Mouse (Mus musculus): ENCODE measurements at regions not wholly inside any gene's neighbourhood (a gene's known extent, or its start where the extent isn't known, plus 50 kb on each side); places are given as distances from the start of the nearest gene placed in this dataset.

DNA sequence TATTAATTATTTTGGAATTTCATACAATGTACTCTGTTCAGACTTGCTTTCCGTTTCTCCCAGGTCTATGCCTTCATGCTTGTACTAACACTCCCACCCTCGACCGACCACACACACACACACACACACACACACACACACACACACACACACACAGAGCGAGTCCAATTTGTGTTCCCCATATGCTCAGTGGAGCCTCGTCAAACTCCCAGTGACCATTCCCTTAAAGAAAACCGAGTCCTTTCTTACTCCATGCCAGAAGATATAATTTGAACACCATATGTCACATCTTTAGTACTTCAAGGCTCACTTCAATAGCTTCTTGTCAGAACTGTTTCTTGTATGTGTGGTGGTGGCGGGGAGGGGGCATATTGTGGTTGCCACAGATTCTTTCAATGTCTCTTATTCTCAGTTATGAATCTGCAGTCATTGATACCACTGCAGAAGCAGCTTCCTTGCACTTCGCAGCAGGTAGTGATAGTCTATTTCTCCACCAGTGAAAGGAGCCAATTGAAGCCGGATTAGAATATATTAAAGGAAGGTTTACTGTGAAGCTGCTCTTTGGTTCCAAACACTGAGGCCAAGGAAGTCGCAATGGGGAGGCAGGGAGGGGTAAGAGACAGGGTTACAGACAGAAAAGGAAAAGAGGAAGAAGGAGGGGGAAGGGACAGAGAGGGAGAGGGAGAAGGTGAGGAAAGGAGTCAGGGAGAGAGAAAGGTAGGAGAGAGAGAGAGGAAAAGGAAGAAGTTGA is 672.3 kb downstream of the Vgll3 start:
- no peaks in the 10 kb centered on the region for H3K36me3 ChIP-seq (ENCODE audit: control insufficient read depth, insufficient read depth)

DNA sequence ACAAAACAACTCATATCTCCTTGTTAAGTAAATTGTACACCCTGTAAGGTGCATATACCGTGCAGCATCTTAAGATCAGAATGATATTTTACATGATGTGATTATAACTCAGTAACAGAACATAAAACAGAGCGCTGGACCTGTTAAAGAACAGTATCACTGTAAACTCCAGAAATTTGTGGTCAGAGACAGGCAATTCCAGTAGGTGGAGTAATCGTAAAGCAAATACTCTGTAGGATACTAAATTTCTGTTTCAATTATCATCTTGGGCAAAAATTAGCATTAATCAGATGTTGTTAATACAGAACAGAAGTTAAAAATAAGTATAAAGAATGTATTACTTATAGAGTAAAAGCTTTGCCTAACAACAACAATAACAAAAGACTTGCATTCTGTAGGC is 680.5 kb downstream of the Vgll3 start:
- no peaks in the 10 kb centered on the region for H3K27me3 ChIP-seq (replicated peaks; ENCODE audit: control insufficient read depth, insufficient read depth, low read length)
- ATAC-seq: no peak
- TF ChIP-seq CTCF (IDR thresholded peaks at IDR 0.05; ENCODE audit: low read depth): peak; percentile 11; the same call in 1 of the 2 replicates
- no peaks in the 10 kb centered on the region for H3K36me3 ChIP-seq (ENCODE audit: control insufficient read depth, insufficient read depth)
- no peaks in the 10 kb centered on the region for H3K9me3 ChIP-seq (ENCODE audit: control insufficient read depth)
- no peaks in the 10 kb centered on the region for H3K4me1 ChIP-seq (replicated peaks; ENCODE audit: control insufficient read depth, insufficient read depth, low read length)
- H3K27ac ChIP-seq (ENCODE audit: low read depth, low read length): no peak overlapping the region
- H3K4me3 ChIP-seq (ENCODE audit: low read depth, low read length): no peak overlapping the region
- 61% methylated on average over 3 of the region's 3 CpGs for WGBS
- H3K9ac ChIP-seq (ENCODE audit: low read depth, low read length): no peak overlapping the region
- H3K4me2 ChIP-seq (replicated peaks; ENCODE audit: low read depth): no peak overlapping the region

More for the DNA sequence above, 672.3 kb downstream of the Vgll3 start:
- H3K4me2 ChIP-seq (replicated peaks; ENCODE audit: low read depth): no peak overlapping the region
- no peak overlapping the region for H3K4me3 ChIP-seq (ENCODE audit: low read depth, low read length)
- H3K9me3 ChIP-seq (ENCODE audit: control insufficient read depth): no peaks in the 10 kb centered on the region
- H3K9ac ChIP-seq (ENCODE audit: low read depth, low read length): no peak overlapping the region
- TF ChIP-seq CTCF (IDR thresholded peaks at IDR 0.05; ENCODE audit: low read depth): no peak
- WGBS: 73% methylated on average over 10 of the region's 10 CpGs
- H3K27me3 ChIP-seq (replicated peaks; ENCODE audit: control insufficient read depth, insufficient read depth, low read length): no peaks in the 10 kb centered on the region
- no peaks in the 10 kb centered on the region for H3K4me1 ChIP-seq (replicated peaks; ENCODE audit: control insufficient read depth, insufficient read depth, low read length)
- ATAC-seq: no peak
- no peak overlapping the region for H3K27ac ChIP-seq (ENCODE audit: low read depth, low read length)
